Mouse (Mus musculus): ENCODE results near the gene Taldo1. TPM values are rescaled to one million over a fixed set of nuclear protein-coding genes. Genes with fewer than 3 reads are reported as not detected.

The Taldo1 gene
- polyA plus RNA-seq, 1 experiment from 2014 or later, result 322 TPM

DNA sequence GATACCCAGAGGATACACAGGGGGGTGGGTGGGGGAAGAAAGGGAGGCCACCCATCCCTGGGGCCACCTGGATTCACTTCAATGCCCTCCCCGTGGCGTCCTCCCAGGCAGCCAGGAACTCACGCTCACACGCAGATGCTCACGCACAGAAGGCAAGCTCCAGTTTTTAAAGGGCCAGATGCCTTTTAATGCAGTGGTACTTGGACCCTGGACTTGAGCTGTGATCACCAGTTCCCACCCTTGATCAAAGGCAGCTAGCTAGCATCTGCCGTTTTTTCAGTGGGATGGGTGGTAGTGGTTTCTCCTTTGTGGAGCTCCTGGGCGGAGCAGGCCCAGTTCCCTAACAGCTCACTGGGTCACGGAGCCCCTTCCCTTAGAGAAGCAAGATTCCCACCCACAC, 42.5 kb downstream of the Taldo1 start:
- Histone ChIP-seq H3K36me3 (ENCODE audit: control insufficient read depth, insufficient read depth, low read length) (peaks cover 49% of the 10 kb centered on the region), H3K27ac (ENCODE audit: low read depth, low read length) (no peak overlapping the region), H3K9ac (ENCODE audit: low read depth, low read length) (peak overlapping the region; percentile 58; the same call in 1 of the 2 replicates), H3K4me1 (ENCODE audit: control insufficient read depth, insufficient read depth, low read length) (peaks cover 30% of the 10 kb centered on the region), H3K4me2 (replicated peaks; ENCODE audit: low read depth, low read length) (peak overlapping the region; percentile 75), H3K9me3 (ENCODE audit: control insufficient read depth, low read length) (no peaks in the 10 kb centered on the region), H3K4me3 (ENCODE audit: low read length) (peak overlapping the region; percentile 47), H3K27me3 (ENCODE audit: control insufficient read depth, insufficient read depth, low read length) (no peaks in the 10 kb centered on the region)
- WGBS, result 10% methylated on average over 8 of the region's 8 CpGs
- ATAC-seq (ENCODE audit: low FRiP score, low TSS enrichment), result no peak

DNA sequence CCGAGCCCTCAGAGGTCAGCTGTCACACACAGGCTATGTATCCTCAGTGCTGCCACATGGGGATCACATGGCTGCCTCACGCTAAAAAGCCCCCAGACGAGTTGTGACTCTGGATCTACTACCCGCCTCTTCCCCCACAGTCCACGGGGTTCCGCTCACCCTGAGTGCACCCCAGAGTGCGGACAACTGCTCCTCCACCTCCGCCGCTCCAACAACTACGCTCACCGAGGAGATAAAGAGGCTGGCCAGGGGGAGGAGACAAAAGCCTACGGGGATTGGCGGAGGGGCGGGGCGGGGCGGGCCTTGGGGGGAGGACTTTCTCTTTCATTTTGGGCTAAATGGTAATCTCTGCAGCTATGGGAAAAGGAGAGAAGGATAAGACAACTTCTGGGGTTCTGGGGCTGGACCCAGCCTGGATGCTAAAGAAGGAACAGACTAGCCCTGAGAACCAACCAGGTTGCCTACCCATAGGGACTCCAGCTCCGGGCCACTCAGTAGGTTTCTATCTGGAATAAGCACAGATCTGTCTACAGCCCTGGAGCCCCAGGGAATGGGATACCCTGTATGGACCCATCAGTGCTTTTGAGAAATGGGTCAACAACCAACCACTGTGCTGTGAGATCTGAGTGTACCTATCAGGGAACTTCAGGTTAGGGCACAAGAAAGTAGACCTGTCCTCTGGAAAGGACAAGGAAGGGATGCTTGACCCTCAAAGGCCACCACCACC, 43.3 kb downstream of the Taldo1 start:
- Histone ChIP-seq H3K4me3 (ENCODE audit: low read length) (peak overlapping the region; percentile 47), H3K4me2 (replicated peaks; ENCODE audit: low read depth, low read length) (peak overlapping the region; percentile 75), H3K4me1 (ENCODE audit: control insufficient read depth, insufficient read depth, low read length) (peaks cover 24% of the 10 kb centered on the region), H3K27me3 (ENCODE audit: control insufficient read depth, insufficient read depth, low read length) (no peaks in the 10 kb centered on the region), H3K9ac (ENCODE audit: low read depth, low read length) (peak overlapping the region; percentile 58; the same call in 1 of the 2 replicates), H3K9me3 (ENCODE audit: control insufficient read depth, low read length) (no peaks in the 10 kb centered on the region), H3K36me3 (ENCODE audit: control insufficient read depth, insufficient read depth, low read length) (peaks cover 56% of the 10 kb centered on the region), H3K27ac (ENCODE audit: low read depth, low read length) (0 out of 2 replicates have a peak overlapping the region, but pooled peaks have one; percentile 27)
- ATAC-seq (ENCODE audit: low FRiP score, low TSS enrichment), result peak; percentile 18; the same call in 1 of the 2 replicates
- 4% methylated on average over 17 of the region's 17 CpGs for WGBS

DNA sequence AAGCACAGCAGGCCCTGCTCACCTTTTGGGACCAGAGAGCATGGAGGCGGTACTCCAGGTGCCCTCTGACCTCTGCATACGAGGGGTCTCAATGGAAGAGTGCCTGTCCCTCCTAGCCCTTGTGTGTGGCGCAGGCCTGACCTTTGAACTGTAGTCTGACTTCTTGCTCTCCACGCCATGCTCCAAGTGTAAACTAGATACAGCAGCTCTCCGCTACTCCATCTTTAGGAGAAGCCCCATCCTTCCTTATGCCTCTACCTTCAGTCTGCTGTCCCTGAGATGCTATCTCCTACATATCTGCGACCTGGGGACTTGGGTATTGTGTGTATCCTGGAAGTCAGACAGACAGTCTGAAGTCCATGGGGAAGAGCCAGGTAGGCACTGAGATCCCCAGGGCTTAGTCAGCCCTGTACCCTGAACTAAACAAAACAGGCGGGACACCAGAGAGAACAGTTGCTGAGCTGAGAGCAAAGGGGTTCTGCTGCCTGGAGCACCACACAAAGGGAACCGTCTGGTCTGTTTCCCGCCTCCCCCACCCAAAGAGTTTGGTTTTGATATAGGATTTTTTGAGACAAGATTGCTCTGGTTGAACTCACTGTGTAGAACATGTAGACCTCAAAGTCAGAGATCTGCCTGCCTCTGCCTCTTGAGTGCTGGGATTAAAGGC, 44.0 kb downstream of the Taldo1 start:
- Histone ChIP-seq H3K36me3 (ENCODE audit: control insufficient read depth, insufficient read depth, low read length) (peaks cover 53% of the 10 kb centered on the region), H3K4me2 (replicated peaks; ENCODE audit: low read depth, low read length) (0 out of 2 replicates have a peak overlapping the region, but pooled peaks have one; percentile 75), H3K27ac (ENCODE audit: low read depth, low read length) (no peak overlapping the region), H3K4me1 (ENCODE audit: control insufficient read depth, insufficient read depth, low read length) (peaks cover 24% of the 10 kb centered on the region), H3K9ac (ENCODE audit: low read depth, low read length) (no peak overlapping the region), H3K4me3 (ENCODE audit: low read length) (no peak overlapping the region; the same call in 1 of the 2 replicates), H3K9me3 (ENCODE audit: control insufficient read depth, low read length) (no peaks in the 10 kb centered on the region), H3K27me3 (ENCODE audit: control insufficient read depth, insufficient read depth, low read length) (no peaks in the 10 kb centered on the region)
- ATAC-seq (ENCODE audit: low FRiP score, low TSS enrichment), result no peak
- WGBS, result 78% methylated on average over 9 of the region's 9 CpGs

DNA sequence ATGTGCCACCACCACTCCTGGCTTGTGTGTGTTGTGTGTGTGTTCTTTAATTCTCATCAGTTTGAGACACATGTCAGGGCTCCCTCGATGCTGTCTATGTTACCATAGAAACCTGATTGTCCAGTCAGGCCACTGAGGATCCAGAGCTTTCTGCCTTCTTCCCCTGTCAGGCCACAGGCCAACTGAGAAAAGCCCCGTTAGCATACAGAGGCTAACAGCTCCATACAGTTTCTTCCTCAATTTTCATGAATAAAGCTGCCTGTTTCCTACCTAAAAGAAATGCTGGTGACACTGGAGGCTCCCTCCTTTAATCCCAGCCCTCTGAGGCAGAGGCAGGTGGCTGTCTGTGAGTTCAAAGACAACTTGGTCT, 44.5 kb downstream of the Taldo1 start:
- peak overlapping the region; percentile 75; the same call in 1 of the 2 replicates for H3K9ac ChIP-seq (ENCODE audit: low read depth, low read length)
- H3K9me3 ChIP-seq (ENCODE audit: control insufficient read depth, low read length), result no peaks in the 10 kb centered on the region
- H3K36me3 ChIP-seq (ENCODE audit: control insufficient read depth, insufficient read depth, low read length), result peaks cover 52% of the 10 kb centered on the region
- H3K4me1 ChIP-seq (ENCODE audit: control insufficient read depth, insufficient read depth, low read length), result peaks cover 24% of the 10 kb centered on the region
- H3K4me2 ChIP-seq (replicated peaks; ENCODE audit: low read depth, low read length), result peak overlapping the region; percentile 66
- ATAC-seq (ENCODE audit: low FRiP score, low TSS enrichment), result no peak
- H3K27ac ChIP-seq (ENCODE audit: low read depth, low read length), result no peak overlapping the region
- peak overlapping the region; percentile 60; the same call in 1 of the 2 replicates for H3K4me3 ChIP-seq (ENCODE audit: low read length)
- H3K27me3 ChIP-seq (ENCODE audit: control insufficient read depth, insufficient read depth, low read length), result no peaks in the 10 kb centered on the region
- WGBS, result 76% methylated on average over 2 of the region's 2 CpGs

DNA sequence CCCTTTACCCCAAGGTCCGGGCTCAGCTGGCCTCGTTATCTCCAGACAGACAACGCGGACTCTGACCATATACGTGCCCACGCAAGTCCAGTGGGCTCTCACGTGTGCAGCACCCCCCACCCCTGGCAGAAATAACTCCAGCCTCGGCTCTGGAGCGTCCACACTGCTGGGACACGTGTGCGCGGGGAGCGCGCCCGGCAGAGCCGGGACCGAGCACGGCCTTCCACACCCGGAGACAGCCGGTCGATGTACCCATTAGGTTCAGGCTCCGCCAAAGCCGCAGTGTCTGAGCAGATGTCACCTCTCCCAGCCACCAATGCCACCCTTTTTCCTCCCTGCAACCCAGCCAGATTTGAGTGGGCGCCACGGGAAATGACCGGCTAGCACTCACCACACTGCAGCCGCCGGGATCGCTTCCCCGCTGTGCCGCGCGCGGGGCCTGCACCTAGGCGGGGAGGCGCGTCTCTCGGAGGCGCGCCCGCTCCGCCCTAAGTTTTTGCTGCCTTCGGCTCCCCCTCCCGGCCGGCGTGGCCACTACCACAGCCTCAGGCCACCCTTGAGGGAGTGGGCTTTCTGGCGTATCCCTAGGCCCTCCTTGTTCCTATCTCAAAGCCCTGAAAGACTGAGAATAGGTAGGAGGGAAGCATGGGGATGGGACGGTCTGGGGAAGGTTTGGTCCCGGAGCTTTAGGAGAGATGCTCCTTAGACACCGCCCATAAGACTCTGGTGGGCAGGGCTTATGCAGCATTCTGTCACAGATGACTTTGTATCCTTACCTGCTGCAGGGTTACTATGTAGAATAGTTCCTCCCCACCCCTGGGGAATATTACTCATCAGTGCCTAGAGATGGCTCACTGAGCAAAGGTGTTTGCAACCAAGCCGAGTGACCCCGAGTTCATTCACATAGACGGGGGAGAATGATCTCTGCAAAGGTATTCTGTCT, 45.5 kb downstream of the Taldo1 start, which contains the start of gene Slc25a22:
Gene Slc25a22 (minus strand): TSS at position 715 of the 943 bp plus-strand sequence.
- Histone ChIP-seq H3K27me3 (ENCODE audit: control insufficient read depth, insufficient read depth, low read length) (no peaks in the 10 kb centered on the region), H3K4me2 (replicated peaks; ENCODE audit: low read depth, low read length) (peak within 1 kb of the TSS; percentile 66), H3K9me3 (ENCODE audit: control insufficient read depth, low read length) (no peaks in the 10 kb centered on the region), H3K4me1 (ENCODE audit: control insufficient read depth, insufficient read depth, low read length) (peaks cover 25% of the 10 kb centered on the region), H3K27ac (ENCODE audit: low read depth, low read length) (peak within 1 kb of the TSS; percentile 38; the same call in 1 of the 2 replicates), H3K9ac (ENCODE audit: low read depth, low read length) (peak within 1 kb of the TSS; percentile 75), H3K4me3 (ENCODE audit: low read length) (peak within 1 kb of the TSS; percentile 60), H3K36me3 (ENCODE audit: control insufficient read depth, insufficient read depth, low read length) (peaks cover 46% of the 10 kb centered on the region)
- 5% methylated on average over 53 of the region's 53 CpGs for WGBS
- peak; percentile 81 for ATAC-seq (ENCODE audit: low FRiP score, low TSS enrichment)

DNA sequence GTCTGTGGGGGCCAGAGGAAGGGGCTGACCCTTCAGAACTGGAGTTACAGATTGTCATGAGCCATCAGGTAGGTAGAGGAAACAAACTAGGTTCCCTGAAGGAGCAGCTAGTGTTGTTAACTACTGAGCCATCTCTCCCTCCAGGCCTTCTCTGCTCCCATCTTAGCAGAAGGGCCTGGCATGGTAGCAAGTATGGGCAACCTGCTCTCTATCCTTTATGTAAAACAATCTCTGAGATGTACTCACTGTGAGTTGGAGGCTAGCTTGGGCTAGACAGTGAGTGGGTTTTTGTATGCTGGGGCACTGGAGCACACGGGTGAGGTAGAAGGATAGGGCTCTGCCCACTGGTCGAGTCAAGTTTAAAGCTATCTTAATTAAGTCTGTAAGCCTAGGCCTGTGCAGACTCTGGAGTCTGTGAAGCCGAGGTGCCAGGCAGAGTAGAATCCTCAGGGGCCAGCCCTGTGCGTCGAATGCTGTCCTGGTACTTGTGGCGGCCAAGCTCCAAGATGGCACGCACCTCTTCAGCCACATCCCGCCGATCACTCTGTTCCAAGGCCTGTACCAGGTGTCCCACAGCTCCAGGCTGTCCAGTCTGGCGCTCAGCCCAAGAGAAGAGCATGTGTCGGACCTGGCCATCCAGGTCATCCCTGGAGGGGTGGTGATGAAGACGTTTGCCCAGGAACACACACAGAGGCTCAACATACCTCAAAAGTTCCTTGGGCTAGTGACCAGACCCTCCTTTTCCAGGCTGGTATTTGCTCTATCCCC, 46.4 kb downstream of the Taldo1 start:
- WGBS, result 95% methylated on average over 12 of the region's 12 CpGs
- no peak overlapping the region for H3K4me2 ChIP-seq (replicated peaks; ENCODE audit: low read depth, low read length)
- H3K9me3 ChIP-seq (ENCODE audit: control insufficient read depth, low read length), result no peaks in the 10 kb centered on the region
- ATAC-seq (ENCODE audit: low FRiP score, low TSS enrichment), result no peak
- H3K27ac ChIP-seq (ENCODE audit: low read depth, low read length), result no peak overlapping the region
- no peak overlapping the region for H3K9ac ChIP-seq (ENCODE audit: low read depth, low read length)
- peaks cover 38% of the 10 kb centered on the region for H3K36me3 ChIP-seq (ENCODE audit: control insufficient read depth, insufficient read depth, low read length)
- H3K4me1 ChIP-seq (ENCODE audit: control insufficient read depth, insufficient read depth, low read length), result peaks cover 35% of the 10 kb centered on the region
- no peaks in the 10 kb centered on the region for H3K27me3 ChIP-seq (ENCODE audit: control insufficient read depth, insufficient read depth, low read length)
- no peak overlapping the region for H3K4me3 ChIP-seq (ENCODE audit: low read length)

DNA sequence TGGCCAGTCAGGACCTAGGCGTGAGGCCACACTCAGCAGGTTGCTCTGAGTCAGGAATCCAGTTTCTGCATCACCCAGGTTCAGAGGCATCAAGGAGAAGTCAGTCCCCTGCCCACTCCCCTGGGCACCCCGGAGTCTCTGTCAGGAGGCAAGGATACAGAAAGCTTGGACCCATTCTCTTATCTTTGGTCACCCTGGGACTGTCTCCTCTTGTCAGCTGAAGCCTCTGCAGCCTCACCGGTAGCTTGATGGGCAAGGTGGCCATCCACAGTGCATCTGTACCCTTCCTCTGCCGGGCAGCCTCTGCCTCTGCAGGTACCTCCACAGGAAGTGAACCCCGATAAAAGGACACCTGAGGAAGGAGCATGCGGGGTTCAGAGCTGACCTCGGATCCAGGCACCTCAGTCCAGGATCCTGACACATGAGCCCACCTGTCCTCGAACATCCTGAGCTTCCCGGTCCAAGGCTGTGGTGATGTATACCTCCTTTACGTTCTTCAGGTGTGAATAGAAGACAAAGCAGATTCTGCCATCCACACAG, 47.2 kb downstream of the Taldo1 start:
- Histone ChIP-seq H3K27me3 (ENCODE audit: control insufficient read depth, insufficient read depth, low read length) (no peaks in the 10 kb centered on the region), H3K4me2 (replicated peaks; ENCODE audit: low read depth, low read length) (no peak overlapping the region), H3K36me3 (ENCODE audit: control insufficient read depth, insufficient read depth, low read length) (peaks cover 35% of the 10 kb centered on the region), H3K4me3 (ENCODE audit: low read length) (no peak overlapping the region), H3K27ac (ENCODE audit: low read depth, low read length) (no peak overlapping the region), H3K9me3 (ENCODE audit: control insufficient read depth, low read length) (no peaks in the 10 kb centered on the region), H3K9ac (ENCODE audit: low read depth, low read length) (no peak overlapping the region), H3K4me1 (ENCODE audit: control insufficient read depth, insufficient read depth, low read length) (peaks cover 30% of the 10 kb centered on the region)
- 93% methylated on average over 10 of the region's 10 CpGs for WGBS
- no peak for ATAC-seq (ENCODE audit: low FRiP score, low TSS enrichment)

DNA sequence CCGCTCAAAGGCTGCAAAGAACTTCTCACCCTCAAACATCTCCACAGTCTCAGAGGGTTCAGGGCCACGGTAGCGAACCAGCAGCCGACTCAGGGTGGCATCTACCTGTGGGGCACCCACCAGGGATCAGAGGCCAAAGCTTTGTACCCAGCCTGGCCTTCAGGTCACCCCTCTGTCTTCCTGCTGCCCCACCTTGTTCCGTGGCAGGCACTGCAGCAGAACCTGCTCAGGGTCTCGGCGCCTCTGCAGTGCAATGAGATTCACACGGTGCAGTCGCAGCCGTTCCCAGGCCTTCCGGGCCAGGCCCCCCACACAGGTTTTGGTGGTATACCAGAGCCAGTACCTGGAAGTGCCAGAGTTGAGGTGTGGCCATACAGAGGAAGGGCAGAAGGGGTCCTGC, 47.8 kb downstream of the Taldo1 start:
- H3K4me1 ChIP-seq (ENCODE audit: control insufficient read depth, insufficient read depth, low read length), result peaks cover 24% of the 10 kb centered on the region
- H3K36me3 ChIP-seq (ENCODE audit: control insufficient read depth, insufficient read depth, low read length), result peaks cover 35% of the 10 kb centered on the region
- no peak overlapping the region for H3K4me2 ChIP-seq (replicated peaks; ENCODE audit: low read depth, low read length)
- ATAC-seq (ENCODE audit: low FRiP score, low TSS enrichment), result no peak
- no peaks in the 10 kb centered on the region for H3K9me3 ChIP-seq (ENCODE audit: control insufficient read depth, low read length)
- H3K9ac ChIP-seq (ENCODE audit: low read depth, low read length), result no peak overlapping the region
- no peaks in the 10 kb centered on the region for H3K27me3 ChIP-seq (ENCODE audit: control insufficient read depth, insufficient read depth, low read length)
- H3K4me3 ChIP-seq (ENCODE audit: low read length), result no peak overlapping the region
- 92% methylated on average over 11 of the region's 11 CpGs for WGBS
- no peak overlapping the region for H3K27ac ChIP-seq (ENCODE audit: low read depth, low read length)

All from kidney, embryonic 14.5 days (tissue).